Mouse (Mus musculus): ENCODE measurements at regions not wholly inside any gene's neighbourhood (a gene's known extent, or its start where the extent isn't known, plus 50 kb on each side); places are given as distances from the start of the nearest gene placed in this dataset.

DNA sequence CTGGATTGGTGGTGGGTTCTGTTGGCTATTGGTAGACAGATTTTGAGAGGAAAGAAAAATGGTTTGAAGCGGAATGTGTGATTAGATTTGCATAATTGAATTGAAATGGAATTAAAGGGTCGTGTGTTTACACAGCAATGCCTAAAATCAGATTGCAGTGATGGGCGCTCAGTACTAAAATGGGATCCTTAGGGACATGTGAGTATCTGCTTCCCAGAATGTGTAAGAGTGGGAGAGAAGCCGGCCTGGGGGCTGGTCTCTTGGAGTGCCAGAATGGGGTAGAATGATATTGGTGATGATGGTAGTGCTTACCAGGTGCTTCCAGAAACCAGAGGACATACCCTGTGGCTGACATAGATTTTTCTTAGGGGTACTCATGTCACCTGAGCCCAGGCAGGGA lies 86.2 kb upstream of the Fstl4 start:
- no peak for DNase-seq (ENCODE audit: low spot score)
- intact Hi-C loops (cut with DNase I), result no loop called here

DNA sequence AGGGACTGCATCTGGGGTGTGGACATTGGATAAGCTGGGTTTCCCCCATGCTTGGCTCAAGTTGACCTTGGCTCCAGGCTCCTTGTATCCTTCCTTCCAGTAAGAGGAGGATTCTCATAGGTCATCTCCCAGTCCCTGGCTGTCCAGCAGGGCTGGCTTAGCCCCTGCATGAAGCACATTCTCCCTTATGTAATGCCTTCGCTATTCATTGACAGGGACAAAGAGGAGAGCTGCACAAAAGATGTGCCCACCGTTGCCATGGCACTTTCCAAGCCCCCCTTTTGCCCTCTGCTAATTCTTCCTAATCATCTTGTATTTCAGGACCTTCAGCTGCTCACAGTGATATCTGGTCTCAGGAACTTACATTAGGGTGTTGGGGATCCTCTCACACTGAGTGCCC lies 79.0 kb upstream of the Fstl4 start:
- no peak for DNase-seq (ENCODE audit: low spot score)
- intact Hi-C loops (cut with DNase I), result no loop called here

GRCm38 (mm10) chr11:52692701-52693100 lies 71.7 kb upstream of the Fstl4 start:
- DNase-seq (ENCODE audit: low spot score), result no peak
- intact Hi-C loops (cut with DNase I), result no loop called here

GRCm38 (mm10) chr11:52701682-52702081 lies 62.8 kb upstream of the Fstl4 start:
- intact Hi-C loops (cut with DNase I), result no loop called here
- DNase-seq (ENCODE audit: low spot score), result no peak

DNA sequence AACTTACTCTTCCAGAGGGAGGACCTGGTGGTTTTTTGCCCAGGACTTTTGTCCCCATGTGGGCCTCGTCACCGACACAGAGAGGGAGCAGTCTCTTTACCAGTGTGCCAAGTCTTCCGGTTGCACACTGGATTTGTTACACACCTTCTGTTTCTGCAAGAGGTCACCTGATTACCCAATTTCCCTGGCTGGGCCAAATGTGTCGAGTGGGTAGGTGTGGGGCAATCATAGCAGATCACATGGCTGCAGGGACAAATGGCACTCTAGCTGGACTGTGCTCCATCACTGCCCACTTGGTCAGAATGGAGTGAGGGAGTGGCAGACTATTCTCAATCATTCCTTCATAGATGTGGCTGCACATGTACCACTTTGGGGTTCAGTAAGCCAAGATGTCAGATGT lies 61.0 kb upstream of the Fstl4 start:
- DNase-seq (ENCODE audit: low spot score), result no peak
- intact Hi-C loops (cut with DNase I), result no loop called here
